Mouse (Mus musculus) right cerebral cortex, adult 2 months (tissue): Measurements from ENCODE around the gene Lrguk.
A peak's percentile ranks its signal among the peaks of the same experiment; 100 is the strongest.

ENCODE experiments used
- DNase-seq, 2 experiments: peaks; one replicate each; pipeline ENCODE4 v3.0.0; 2021 to 2022; ENCODE audit warnings: low spot score in 2 of 2

Gene Lrguk

DNA sequence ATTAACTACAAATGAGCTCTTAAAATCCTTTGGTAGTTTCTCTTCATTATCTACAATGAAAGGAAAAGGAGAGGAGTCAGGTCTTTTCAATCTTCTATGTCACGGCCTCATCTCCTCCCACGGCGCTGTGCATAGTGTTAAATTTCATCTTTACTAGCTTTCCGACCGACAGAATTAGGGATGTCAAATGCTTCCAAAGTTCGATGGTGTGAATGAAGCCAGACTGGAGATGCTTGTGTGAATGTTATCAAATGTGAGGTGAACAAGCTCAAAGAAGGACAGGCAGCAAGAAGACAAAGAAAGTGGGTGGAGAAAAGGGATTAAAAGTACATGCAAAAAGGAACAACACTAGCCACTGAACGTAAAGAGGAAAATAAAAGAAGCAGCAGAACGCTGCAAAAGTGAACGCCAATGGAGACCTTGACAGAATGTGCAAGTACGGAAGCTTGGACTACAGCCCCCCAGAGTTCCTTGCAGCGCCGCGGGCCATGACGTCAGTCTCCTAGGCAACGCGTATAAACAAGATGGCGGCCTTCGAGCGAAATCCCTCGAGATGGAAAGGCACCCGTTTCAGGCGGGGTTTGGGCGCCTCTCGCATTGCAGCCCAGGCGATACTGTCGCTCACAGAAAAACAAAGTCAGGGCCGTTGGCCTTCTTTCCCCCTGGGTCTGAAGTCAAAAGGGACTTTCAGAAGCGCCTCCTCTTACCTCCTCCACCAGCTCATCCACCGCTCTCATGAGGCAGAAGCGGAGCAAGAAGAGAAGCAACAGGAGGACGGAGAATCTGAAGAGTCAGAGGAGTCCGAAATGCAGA, at the start of gene Lrguk:
Gene Lrguk, plus strand, starts transcription at position 516 of the 813 bp plus-strand sequence.
- DNase-seq: peak; percentile 88 to 94

DNA sequence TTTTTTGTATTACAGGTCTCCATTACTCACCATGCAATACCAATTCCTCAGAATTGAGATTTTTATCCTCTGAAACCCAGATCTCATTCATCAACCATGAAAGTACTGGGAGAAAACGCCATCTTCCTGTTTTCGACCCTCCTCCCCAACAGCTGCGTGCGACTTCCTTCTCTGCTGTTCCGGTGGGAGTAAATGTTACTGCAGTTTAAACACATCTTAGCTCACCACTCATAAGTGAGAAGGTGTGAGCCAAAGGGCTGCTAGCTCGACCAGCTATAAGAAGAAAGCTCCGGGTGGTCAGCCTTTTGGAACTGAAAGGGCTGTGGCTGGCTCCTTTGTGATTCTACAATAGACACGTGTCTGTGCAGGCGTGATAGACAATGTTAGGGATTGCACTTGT, 46.5 kb upstream of the Lrguk start:
- no peak for DNase-seq

DNA sequence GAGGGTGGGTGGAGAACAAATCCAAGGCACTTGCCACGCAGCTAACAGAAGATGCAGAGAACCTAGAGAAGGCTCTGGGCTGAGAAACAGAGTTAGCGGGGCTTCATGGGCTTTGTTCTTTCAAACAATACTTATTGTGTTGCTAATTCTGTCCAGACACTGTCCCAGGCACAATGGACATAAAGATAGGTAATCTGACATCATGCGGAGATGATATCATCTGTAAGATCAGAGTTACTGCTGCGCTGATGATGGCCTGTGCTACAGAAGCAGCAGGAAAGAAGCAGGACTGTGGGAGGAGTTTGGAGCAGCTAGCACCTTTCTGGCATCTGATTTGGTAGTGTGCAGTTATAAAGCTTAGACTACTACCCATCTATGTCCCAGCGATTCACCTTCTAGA, 42.1 kb upstream of the Lrguk start:
- no peak for DNase-seq

DNA sequence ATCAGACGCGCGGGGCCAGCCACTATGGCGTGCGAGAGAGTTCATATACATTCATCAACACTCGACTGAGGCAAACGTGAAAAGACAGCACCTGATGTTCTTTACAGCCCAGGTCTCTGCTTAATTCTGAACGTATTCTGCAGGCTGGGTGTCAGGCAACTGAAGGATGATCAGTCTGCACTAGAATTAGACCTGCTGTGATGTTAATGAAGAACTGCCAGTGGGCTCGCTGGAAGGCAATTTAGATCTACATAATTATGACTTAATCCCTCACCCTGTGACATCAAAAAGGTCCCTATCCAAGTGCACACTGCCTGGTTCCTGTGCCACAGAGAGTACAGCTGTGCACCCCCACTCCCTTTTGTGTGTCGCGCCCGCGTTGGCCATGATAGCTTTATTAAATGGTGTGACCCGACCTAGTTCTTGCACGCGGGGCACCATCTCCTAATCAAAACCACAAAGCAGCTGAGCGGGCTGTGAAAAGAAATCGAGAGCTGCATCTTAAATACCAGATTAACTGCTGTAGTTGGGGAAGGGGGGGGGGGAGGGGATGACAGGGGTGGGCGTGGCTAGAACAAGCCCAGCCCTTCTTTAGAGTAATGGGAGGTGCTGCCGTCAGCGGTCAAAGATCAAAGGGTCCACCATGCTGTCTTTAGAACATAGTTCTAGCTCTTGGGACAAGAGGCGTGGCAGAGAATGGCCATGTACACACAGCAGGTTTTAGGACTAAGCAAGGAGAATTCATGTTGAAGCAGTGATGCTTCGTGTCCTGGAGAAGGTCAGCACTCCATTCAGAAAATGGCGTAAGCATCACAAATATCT, 36.8 kb upstream of the Lrguk start:
- no peak for DNase-seq

DNA sequence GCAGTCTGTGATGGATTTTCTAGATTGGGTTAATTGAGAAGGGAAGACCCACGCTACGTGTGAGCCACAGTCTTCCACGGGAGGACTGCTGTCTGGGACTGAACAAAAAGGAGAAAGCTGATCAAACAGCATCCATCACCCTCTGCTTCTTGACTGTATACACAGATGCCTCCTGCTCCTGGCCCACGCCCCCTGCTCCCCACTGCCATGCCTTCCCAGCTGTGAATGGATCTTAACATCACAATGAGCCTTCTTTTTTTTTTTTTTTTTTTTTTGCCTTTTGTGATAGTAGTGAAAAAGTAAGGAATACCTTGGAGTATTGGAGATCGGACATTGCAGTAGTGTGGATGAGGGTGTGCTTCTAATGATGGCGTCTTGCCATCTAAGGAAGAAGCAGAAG, 35.4 kb upstream of the Lrguk start:
- DNase-seq: no peak

DNA sequence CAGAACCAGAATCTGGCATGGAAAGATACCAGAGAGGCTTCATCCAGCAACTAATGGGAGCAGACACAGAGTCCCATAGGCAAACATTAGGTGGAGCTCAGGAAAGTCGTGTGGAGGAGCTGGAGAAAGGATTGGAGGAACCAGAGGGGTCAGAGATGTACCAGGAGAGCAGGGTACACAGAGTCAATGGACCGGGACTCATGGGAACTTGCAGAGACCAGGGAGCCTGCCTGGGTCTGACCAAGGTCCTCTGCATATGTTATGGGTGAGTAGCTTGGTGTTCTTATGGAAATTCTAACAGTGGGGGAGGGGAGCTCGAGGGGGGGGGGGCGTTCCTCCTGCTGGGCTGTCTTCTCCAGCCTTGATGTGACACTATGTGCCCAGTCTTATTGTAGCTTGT, 30.7 kb upstream of the Lrguk start:
- no peak for DNase-seq

DNA sequence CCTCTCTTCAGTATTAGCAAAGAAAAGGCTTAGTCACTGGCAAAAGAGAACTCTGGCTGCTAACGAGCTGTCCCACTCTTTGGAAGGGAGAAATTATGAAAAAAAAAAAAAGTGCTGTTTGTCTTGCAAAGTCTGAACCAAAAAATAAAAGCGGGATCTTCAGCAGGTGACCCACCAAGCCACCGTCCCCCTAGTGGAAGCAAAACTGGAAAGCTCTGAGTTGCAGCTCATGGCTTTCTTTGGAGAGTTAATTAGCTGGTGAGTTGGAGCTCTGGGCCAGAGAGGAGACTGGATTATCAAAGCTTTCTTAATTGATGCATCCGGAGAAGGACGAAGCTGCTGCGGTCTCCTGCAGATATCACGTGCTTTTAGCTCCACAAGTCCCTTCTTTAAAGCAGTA, 29.7 kb upstream of the Lrguk start:
- DNase-seq: no peak

DNA sequence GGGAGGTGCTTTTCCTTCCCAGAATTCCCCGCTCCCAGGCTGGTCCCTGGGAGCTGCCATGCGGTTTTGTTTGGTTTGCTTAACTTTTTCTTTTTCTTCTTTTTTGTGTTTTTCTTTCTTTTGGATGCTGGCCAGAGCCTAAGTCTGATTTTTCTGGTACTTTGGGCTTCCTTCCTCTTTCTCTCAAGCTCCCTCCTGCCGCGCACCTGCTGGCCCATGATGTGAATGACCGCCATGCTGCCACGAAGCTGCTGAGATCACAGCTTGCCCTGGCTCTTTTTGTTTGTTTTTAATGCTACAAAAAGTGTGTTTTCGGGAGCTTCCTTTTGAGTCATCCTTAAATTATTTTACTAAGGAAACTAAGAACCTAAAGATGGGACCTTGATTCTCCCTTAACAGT, 28.6 kb upstream of the Lrguk start:
- no peak for DNase-seq

DNA sequence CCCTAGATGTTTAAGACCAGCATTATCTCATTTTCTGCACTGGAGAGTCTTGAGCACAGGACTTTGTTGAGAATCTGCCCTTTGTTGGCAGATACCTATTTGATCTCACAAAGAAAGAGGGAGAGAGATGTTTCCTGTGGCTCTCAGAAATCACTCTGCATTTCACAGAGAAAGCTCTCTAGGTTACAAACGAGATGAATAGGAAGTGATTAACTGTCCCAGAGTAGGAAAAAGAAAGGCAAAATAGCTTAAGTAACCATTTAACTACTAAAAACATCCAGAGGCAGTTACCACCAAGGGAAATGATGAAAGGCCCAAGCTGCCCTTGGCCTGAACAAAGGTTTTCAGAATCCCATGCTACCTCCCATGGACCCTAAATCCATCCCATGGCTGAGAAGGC, 26.2 kb upstream of the Lrguk start:
- DNase-seq: no peak

DNA sequence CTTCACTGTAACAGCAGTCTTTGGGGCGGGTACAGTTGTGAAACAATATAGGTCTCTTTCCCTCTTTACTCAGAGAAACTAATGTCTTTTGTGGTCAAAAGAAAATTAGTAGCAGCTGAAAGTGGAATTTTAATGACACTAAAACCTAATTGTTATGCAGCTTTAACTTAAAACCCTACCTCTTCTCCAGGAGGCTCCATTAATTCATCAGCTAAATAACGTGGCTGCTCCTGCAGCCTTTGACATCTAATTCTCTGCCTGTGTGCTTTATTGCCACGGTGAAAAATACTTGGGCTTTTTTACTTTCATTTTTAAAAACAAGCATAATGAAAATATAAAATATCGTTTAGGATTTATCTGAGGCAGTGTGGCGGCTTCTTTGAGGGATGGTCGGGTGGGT, 15.8 kb upstream of the Lrguk start:
- no peak for DNase-seq

DNA sequence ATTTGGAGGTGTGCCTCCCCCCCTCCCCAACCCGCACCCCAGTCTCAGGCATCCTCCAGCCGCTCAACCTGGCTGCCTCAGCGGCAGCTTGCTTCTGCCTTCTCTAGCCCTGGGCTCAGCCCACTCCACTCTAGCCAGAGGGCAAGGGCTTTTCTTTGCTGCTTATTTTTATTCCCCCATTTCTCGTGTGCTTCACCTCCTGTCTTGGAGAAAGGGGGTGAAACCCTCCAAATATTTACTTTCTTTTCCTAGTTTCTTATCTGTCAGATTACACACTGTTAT, 439 bp downstream of the Lrguk start:
- no peak for DNase-seq

DNA sequence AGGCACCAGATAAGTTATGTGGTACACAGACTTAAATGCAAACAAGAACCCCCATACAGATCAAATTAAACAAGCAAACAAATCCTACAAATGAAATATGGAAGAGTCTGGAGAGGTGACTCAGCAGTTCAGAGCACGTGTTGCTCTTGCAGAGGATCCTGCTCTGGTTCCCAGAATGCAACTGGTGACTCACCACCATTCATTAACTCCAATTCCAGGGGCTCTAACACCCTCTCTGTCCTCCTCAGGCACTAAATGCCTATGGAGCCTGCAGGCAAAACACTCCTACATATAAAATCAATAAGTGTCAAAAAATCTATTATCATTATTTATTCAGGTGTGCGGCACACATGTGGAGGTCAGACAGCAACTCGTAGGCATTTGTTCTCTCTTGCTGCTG, 4.8 kb downstream of the Lrguk start:
- DNase-seq: no peak

DNA sequence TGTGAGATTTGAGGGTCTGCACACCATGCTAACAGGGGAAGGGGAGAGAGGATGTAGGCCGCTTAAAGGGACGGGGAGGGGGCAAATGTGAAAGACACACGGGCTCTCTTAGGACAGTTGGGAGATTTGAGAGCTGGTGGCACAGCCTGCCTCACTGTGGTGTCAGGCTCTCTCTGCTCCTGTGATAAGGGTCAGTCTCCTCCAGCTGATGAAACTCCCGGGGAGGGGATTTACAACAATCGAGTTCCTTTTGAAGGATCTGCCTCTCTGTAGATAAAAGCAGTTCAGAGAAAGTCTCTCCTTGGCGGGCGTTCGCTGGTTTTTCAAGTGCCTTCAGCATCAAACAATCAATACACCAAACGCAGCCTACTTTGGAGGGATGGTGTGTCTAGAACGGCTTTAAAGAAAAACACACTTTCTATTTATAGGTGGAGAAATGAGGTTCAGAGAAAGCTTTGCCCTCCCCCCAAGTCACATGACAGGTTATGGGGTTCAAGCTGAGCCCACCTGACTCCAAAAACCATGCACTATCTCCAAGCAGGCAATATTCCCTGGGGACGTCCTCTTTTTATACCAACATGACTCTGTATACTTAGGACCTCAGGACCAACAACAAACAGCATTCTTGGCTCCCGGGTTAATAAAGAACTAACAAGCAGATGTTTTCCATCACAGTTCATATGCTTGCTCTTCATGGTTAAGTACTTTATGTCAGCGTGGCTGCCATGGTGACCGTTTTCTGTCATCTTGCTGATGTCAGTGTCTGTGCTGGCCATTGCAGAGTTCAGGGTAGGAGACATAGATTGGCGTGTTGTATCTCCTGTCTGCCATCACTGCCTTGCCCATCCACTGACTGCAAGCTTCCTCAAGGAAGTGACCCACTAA, 5.6 kb downstream of the Lrguk start:
- DNase-seq: no peak

DNA sequence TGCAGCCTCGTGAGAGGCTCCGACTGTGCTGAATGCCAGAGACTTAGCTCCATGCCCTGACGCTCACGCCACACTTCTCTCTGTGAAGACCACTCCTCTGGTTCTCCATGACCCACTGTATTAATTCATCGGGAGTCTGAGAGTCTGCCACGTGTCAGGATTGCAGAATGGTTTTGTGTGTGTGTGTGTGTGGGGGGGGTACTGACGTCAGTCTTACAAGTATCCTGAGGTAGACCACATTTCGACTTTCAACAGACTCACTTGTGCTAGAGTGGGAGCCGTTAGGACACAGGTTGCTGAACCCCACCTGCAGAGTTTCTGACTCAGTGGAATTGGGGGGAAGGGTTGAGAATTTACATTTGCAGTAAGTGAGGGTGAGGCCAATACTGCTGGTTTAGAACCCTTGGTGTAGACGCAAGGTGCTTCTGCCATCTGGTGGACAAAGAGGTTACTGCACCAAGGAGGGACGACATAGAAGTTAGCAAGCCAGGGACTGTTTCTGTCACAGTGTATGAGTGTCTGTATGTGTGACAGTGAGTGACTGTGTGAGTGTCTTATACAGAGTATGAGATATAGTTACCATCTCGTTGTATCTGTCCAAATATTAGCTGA, 11.5 kb downstream of the Lrguk start:
- DNase-seq: peak; percentile 93 to 94

DNA sequence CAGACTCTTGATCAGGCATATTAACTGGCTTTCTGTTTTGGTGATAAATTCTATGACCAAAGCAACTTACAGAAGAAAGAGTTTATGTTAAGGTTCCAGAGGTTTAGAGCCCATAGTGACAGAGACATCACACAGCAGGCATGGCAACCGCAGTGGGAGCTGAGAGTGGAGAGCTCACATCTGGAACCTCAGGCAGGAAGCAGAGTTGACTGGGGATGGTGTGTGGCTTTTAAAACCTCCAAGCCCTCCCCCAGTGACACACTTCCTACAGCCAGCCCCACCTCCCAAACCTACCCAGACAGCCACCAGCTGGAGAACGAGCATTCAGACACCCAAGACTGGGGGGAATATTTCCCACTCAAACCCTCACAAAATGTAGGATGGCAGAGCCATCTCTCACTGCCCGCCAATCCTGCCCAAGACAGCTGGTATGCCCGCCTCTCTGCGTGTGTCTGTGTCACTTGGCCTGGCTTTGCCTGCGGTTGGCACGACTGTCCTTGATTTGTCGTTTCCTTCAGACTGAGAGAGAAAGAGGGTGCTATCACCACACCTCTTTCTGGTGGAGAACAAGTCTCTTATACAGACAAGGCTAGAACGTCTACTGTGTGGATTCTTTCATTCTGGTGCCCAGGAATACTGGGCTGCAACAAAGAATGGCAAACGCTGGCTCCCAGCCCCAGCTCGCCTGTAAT, 12.5 kb downstream of the Lrguk start:
- no peak for DNase-seq

DNA sequence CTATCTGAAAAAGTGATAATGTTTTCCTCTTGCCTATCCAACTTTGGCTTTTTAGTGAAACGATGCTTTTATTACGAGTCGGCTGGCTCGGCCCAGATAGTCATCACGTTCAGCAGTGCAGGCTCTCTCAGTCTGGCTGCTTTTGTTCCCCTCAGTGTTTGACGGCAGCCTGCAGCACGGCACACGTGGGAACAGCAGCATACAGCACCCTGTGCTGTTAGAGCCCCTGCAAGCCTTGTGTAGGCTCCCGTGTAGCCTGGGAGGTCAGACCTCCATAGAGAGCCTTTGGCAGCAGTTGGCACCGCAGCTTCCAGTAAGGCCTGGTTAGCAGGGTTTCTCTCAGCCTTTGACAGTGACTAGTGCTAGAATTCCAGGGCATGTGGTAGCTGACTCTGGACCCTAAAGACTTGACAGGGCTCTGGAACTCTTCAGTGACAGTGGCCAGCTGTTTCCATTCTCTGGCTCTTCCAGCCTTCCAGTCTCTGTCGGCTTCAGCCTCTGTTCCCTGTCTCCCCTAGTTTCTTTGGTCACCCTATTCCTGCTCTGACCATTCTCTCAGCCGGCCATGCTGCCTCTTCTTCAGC, 15.1 kb downstream of the Lrguk start:
- DNase-seq: no peak

DNA sequence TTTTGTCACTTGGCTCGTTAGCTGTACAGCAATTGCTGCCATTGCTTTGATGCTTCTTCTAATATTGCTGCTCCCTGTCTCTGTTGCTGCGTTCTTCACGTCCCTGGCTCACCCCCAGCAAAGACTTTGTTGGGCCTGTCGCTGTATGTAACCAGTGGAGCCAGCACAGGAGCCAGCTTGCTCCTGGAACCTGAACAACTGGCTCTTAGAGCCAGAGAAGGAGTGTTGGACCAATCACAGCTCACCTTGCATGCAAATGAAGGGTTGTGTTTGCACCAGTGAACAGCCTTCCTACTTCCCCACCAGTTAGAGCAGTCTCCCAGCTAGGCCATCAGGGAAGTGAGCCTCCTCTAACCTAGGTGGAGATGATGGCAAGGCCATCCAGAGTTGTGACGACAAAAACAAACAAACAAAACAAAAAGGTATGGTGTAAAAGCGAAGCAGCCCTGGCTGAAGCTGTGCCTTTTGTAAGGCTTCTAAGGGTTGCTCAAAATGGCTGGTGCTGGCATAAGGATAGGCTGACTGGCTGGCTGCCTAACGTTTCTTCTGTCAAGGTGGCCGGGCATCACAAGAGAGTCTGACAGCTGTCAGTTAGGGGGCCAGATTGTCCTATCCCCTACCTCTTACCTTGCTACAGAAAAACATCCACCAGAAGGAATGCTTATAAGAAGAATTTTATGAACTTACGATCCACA, 15.7 kb downstream of the Lrguk start:
- no peak for DNase-seq

DNA sequence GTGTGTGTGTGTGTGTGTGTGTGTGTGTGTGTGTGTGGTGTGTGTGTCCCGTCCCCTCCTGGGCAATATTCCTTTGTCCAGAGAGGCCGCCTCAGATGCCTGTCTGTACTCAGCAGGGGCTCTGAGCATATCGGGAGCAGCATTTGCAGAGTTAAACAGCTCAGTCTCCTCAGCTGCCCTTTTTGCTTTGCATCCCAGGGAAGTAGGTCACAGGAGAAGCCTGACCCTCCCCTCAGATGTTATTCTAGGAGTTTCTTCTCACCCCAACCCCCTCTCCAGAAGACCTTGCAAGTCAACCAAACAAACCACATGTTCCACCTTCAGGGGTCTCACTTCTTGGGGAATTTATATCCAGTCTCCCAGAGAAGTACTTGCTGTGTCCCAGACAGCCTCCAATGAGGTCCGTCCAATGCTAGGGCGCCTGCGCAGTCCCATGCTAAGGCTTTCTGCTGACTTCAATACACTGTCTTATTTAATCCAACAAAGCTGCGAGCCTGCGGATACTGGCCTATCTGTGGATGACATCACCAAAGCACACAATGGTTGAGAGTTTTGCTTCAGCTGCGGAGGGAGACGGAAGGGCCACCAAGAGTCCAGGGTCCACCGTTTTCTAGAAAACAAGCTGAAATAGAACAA, 17.4 kb downstream of the Lrguk start:
- no peak for DNase-seq

DNA sequence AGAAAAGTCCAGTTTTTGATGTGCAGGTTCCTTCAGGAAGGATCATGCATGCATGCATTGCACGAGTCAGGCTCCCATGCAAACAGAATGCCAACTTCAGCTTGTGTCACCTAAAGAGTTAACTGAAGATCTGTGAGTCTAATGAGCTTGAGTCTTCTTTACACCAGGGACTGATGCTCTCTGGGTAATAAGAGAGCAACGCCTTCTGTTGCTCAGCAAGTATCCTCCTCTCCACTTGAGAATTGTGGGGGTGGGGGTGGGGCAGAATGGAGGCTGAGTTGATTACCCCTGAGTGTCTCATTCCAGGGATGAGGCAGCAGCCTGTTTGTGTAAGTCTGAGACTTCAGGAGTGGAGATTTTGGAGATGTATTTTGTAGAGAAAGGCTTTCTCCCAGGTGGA, 20.2 kb downstream of the Lrguk start:
- DNase-seq: no peak

DNA sequence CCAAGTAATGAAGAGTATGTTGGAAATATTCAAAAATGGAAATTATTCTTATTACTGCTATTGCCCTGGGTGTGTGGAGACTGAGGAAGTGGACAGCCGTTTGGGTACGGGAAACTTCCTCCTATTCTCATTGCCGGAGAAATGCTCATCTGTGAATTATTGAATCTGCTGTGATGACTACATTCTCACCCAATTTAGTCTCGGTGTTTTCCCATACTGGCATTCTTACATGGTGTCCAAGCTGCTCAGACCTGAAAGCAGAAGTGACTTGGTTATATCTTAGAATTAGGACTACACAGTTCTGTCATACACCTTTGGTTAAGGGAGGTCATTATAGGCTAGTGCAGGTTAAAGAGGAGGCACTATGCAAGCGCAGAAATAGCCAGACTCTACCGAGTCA, 30.5 kb downstream of the Lrguk start:
- DNase-seq: no peak
